Mouse (Mus musculus): ENCODE data around the gene Trim32.

The Trim32 gene

DNA sequence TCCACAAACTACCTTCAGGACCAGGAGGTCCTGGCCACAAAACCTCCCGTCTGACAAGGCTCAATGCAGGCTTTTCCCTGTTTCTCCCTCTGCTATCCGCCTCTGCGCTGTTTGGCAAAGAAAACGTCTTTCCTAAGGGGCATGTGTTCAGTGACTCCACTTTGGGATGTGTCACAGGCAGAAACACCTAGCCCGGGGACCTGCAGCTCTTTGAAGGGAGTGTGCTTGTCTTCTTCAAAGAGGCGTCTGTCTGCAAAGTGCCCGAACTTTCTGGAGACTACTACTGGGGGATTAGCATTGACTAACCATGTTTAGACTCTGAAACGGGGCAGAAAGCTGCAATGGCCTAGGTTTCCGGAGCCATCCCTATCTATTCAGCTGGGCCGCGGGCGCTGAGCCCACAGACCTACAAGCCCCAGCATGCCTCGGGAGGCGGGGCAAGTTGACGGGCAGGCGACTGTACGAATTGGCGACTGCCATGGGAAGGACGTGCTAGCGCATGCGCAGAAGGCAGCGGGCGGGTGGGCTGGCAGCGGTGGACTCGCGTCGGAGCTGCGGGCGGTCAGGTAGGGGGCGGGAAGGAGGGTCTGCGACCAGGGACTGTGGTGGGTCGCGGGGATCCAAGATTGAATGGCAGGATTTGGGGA is at the start of gene Trim32:
Gene Trim32 (plus strand): TSS at position 483 of the 647 bp plus-strand sequence.
- DNase-seq (ENCODE audit: low read depth, low spot score), result peak; percentile 99

DNA sequence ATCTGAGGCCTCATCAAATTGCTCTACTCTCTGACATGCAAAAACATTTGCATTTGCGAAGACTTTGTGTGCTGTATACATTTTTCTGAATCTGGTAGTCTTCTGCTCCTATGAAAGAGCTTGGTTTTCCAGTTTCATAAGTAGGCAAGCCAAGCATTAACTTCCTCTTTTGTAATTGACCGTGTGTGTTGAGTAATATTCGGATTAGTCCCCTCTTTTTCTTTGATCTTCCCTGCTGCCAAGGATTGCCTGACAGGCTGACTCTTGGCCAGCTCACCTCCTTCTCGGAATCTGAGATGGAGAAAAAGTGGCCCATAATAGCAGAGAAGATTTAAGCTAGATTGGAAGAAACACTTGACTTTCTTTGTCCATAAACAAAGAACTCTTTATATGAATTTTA is 39.3 kb upstream of the Trim32 start:
- DNase-seq (ENCODE audit: low read depth, low spot score), result no peak

DNA sequence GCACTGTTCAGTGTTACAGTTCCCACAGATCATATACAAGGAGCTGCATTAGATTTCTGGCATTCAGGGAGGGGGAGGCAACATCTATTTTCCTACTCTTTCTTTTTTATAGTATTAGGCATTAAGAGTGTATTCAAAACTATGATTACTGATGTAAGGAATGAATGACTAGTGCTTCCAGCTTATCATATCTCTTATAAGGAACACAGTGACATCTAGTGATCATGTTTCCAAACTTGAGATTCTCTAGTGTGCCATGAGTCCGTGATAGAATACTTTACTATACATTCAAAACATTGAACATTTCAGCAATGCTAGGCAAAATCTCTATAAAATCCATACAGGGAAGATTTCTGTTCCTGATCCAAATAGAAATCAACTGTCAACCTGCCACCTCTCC is 24.5 kb upstream of the Trim32 start:
- peak; percentile 31 for DNase-seq (ENCODE audit: low read depth, low spot score)

DNA sequence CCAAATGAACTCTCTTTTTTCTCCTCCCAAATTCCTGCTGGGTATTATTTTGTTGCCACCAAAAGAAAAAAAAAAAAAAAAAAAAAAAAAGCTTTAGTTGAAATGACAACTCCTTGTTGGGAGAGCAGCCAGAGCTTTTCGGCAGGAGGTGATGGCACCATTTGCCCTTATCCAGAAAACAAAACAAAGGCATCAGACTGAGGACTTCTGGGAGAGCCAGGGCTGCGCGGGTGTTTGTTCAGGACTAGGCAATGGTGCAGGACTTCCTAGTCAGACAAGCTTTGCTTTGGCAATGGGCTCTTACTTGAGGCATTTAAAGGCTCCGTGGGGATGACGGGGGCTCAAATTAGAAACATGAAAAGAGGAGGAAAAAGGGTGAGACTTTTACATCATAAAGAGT is 17.8 kb upstream of the Trim32 start:
- DNase-seq (ENCODE audit: low read depth, low spot score), result peak; percentile 93

DNA sequence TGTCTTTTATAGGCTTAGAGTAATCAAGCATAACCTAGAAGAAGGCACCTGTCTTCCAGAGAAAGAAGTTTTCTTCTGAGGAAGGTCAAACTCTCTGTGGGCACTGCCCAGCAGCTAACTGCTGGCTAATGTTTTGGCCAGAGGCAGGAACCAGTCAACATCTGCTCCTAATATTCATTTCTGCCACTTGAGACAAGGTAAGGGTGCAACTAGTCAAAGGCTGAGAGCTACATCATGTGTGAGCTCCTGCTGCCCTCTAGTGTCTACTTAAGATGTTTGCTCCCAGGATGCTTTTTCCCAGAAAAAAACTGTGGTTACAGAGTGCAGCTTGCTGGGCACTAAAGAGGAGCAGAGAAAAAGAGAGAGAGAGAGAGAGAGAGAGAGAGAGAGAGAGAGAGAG is 15.0 kb upstream of the Trim32 start:
- DNase-seq (ENCODE audit: low read depth, low spot score), result peak; percentile 89

DNA sequence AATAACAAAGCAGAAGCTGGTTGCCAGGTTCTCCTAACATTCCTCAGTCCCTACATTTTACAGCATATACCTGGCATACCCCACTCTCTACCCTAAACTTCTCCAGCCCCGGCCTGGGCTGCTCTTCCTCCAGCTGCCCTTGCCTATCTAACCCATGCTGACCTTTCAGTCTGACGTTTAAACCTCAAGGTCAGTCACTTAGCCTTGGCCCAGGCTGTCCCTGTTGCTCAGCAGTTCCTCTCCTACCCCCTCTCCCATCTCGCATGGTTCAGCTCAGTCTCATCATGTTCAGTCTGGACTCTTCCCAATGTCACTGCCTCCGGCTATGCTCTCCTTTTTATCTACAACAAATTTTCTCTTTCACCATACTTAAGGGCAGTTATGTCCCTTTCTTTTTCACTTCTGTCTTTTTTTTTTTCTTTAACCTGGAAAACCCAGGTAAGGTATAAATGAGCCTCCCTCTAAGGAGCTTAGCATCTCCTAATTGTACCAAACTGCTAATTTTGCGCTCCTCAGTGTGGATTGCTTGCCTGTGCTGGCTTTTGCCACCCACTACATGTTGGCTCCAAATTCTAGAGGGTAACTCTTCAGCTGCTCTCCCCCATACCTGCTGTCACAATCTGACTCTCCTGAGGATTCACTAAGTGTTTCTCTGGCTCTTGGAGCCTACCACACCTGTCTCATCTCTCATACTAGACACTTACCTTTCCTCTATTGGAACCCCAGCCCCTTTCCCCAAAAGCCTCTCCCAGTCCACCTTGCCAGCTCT is 10.0 kb upstream of the Trim32 start:
- peak; percentile 71 for DNase-seq (ENCODE audit: low read depth, low spot score)

DNA sequence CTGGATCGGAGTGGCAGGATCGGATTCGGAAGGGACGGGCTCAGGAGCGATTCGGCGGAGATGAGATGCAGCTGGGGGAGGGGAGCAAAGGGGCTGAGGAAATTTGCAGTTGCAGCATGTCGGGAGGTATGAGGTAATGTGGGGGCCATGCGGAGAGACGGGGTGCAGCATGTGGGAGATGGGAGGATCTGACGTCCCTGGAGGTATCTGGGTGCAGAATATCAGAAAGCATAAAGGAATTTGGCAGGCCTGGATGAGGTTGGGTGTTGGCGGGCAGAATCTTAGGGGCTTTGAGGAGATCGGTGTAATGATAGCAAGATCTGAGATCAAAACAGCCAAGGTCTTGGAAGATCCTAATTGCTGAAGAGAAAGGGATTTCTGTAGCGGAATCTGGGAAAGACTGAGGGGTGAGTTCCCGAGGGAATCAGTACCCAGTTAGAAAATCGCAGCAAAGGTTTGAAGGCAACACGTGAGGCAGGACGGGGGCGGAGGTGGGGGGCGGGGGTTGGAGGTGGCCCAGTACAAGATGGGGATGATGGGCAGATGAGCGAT is 441 bp downstream of the Trim32 start:
- DNase-seq (ENCODE audit: low read depth, low spot score), result peak; percentile 79

DNA sequence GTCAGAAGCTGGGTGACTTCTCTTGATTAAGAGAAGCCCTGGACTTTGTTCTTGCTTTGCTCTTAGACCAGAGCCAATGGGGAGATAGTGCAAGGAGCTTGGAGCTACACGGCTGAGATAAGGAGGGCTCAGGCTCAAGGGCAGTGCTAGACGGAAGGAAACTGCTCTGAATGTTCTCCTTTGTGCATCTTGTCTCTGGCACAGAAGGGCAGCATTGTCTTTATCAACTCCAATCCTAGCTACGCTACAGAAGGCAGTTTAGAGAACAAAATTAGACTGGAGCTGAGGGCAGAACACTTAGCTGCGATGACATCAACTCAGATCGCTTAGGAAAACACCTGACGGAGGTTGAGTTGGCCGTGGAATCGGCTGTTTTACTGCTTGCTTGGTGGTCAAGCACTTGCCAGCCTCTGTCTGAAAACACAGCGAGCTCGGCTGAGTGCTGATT is 2.4 kb downstream of the Trim32 start:
- DNase-seq (ENCODE audit: low read depth, low spot score), result peak; percentile 66

DNA sequence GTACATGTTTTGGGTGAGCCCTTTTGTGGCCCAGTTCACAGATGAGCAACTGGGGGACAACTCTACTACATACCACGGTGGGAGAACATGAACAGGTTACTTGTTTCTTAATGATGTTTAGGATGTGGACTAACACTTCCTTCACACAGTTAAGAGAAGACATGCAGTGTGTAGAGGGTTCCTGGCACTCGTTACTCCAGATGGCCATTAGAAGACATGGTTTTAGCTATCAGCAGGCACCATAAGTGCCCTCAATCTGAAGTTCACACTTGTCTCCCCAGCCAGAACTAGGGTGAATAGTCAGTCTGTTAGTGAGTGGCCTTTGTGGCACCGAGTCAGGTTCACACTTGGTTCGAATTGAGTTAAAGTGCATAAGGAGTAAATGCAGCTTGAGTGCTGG is 3.3 kb downstream of the Trim32 start:
- DNase-seq (ENCODE audit: low read depth, low spot score), result peak; percentile 60

DNA sequence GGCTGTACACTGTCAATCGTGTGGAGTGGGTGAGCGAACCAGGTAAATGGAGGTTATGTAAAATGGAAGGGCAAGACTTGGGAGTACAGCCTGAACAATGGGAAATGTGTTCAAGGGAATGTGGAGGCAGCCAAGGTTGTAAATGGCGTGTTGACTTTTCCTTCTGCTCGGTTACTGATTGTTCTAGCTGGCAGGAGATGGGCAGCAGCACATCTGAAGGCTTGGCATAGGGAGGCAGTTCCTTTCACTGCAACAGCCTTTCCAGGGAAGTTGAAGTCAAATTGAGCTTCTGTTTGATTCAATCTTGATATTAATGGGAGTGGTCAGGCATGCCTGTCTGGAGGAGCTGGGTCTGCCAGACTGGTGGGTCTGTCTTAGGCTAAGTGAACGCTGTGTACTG is 5.5 kb downstream of the Trim32 start:
- peak; percentile 77 for DNase-seq (ENCODE audit: low read depth, low spot score)

DNA sequence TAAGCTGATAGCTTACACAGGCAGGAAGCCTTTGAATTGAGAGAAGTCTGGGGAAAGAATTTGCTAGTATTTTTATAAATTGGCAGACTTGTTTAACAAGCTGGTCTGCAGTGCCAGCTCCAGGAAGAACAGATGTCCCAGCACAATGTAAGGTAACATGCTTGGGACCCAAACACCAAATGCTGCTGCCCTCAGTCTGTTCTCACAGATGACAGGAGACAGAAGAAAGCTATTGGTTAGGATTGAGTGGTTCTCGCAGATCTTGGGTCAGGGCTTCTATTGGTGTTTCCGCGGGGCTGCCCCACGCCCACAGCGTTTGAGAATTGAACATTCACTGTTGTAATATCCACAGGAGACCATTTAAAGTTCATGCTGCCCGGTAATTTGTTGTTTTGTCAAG is 6.1 kb downstream of the Trim32 start:
- peak; percentile 95 for DNase-seq (ENCODE audit: low read depth, low spot score)

DNA sequence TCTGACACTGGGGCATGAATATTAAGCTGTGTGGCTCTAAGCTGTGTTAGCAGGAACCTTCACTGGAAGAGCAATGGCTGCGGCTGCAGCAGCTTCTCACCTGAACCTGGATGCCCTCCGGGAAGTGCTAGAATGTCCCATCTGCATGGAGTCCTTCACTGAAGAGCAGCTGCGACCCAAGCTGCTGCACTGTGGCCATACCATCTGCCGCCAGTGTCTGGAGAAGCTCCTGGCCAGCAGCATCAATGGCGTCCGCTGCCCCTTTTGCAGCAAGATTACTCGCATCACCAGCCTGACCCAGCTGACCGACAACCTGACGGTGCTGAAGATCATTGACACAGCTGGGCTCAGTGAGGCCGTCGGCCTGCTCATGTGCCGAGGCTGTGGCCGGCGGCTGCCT is 8.3 kb downstream of the Trim32 start:
- DNase-seq (ENCODE audit: low read depth, low spot score), result peak; percentile 62

DNA sequence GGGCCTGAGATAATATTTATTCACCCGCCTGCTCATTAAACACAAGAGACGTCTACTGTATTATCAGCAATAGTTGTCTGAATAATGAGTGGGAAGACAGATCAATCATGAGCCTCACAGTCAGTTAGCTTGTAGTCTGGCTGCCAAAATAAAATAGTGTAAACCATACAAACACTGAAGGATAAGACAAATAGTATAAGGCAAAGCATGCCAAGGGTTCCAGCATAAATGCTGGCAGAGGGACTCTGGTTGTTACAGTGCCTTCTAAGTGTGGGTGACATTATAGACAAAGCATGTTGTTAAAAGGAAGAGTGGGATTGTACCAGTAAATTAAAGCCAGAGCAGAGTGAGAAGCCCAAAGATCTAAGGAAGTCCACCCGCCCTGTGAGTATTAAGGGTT is 15.3 kb downstream of the Trim32 start:
- DNase-seq (ENCODE audit: low read depth, low spot score), result no peak

DNA sequence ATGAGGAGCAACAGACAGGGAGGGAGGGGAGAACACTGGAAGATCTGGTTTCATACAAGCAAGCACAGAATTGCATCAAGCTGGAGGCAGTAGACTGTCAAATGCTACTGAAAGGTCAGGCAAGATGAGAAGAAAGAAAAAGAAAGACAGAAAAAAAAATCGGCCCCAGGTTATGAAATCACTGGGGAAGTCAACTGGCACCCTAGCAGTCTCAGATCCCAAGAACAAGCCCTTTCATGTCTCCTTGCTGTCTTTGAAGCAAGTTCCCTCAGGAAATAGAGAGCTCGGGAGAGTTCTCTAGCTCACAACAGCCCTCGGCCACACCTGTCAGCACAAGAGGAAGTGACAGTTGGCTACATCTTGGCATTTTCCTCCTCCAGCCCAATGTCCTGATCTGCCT is 33.4 kb downstream of the Trim32 start:
- peak; percentile 33 for DNase-seq (ENCODE audit: low read depth, low spot score)

DNA sequence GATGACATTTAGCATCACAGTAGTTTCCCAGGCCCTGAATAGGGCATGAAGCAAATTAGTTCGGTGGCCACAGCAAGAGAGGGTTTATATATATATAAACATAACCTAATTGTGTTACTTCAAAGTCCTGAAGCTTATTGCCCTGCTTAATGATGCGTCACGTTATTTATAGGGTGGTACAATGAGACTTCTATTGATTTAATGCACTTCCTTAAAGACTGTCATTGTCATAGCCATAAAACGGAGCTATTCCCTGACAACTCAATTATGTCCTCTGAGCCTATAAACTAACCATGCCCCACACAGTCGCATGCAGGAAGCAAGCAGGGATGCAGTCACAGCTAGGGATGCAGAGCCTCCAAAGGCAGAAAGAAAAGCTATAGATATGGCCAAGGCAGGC is 37.8 kb downstream of the Trim32 start:
- DNase-seq (ENCODE audit: low read depth, low spot score), result no peak

DNA sequence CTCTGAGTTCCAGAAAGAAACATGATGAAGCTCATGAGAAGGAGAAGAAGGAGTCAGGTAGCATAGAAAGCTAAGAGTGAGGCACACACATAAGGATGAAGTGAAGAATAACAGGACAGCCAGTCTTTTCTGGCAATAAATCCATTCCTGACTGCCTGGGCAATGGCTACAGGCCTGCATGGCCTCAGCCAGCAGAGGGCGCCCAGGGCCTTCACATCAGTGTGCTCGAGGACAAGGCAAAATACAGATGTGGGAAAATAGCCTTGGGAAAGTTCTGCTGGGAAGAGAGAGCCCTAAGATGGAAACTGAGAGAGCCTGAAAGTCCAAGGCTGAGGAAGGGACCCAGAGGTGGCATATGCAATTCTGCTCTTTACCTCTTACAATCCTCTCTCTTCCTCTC is 49.9 kb downstream of the Trim32 start:
- DNase-seq (ENCODE audit: low read depth, low spot score), result peak; percentile 91

DNA sequence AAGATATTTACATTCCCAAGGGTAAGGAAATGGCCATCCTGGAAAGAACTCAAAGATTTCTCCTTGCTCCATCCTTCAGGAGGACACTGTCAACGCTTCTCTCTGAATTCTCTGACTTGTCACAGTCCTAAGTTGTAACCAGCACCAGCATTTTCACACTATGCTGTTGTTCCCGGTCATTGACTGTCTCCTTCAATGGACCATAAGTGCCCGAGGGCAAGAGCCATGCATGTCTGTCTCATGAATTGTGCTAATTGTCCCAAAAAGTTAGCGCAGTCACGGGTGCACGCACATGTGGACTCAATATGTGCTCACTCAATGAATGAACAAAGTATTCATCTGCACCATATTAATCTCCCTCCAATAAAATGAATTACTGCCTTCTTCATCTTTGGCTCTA is 58.4 kb downstream of the Trim32 start:
- DNase-seq (ENCODE audit: low read depth, low spot score), result no peak

Data from brain, adult 2 months (tissue).